Mouse (Mus musculus): ENCODE results near the gene Mlst8. TPM values are rescaled to one million over a fixed set of nuclear protein-coding genes. Genes with fewer than 3 reads are reported as not detected.

Gene Mlst8
- polyA plus RNA-seq (2014; fragmentation: Illumina TruSeq; extraction: RNeasy Lipid Tissue Mini Kit (QIAGEN cat#74804); ENCODE audit: low read depth, low replicate concordance): 11.6 TPM

DNA sequence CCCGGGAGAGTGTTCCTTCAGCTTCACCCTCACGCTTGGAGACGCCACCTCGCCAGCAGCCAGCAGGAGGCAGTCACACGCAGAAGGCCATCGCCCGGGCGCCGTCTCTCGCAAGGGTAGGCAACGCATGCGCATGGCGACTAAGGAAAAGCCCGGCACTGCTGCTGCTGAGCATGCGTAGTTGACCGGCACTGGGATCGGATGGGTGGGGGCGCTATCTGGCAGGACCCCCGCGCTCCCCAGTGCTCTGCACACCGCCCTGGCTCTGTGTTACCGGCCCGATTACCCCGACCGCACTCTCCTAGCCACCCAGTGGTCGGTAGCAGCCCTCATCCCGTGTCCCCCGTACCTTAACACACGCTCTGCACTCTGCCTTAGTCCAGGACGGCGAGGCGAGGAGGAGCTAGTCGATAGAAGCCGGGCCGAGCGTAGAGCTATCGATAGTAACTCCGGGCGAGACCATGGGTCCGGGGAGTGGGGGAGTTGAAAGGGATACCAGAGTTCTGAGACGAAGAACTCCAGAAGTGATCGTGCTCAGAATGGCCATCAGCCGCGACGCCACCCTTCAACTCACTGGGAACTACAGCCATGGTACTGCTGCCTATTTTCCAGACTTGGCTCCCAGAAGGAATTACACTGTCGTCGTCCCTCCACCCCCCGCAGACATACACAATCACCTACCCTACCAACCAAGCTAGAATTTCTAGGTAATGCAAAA lies at the start of gene Mlst8:
Gene Mlst8 (minus strand): TSS at position 416 of the 718 bp plus-strand sequence.

DNA sequence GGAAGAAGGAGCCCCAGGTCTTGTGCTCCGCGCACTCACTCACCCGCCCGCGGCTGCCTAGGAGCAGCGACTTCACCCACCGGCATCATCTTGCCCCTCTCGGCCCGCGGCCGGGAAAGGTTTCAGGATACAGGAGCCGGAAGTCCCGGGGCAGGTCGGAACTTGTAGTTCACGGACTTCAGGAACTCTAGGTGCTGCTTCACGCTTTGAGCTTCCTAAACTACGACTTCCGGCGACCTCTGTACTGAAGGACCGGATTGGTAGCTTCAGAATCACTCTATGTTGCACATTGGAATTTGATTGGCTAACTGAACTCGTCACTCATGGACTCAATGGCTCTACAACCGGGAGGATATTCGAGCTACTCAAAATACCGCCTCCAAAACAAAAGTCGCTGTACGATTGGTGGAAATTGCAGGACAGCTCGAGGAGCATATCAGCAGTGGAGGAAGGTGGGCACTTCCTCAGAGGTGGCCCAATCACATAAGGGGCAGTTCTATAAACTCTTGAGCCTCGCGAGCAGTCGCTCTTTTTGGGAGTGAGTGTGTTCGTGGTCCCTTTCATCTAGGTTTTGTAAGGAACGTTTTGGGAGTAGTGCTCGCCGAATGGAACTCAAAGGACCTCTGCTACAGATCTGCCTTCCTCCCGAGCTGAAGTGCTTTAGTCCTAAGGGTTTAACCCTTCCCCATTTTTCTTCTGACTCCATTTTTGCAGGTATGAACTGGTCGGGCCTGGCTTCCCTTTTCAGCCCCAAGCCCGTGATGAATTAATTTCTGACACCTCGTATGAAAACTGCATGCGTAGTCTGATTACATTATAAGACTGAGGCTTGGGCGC lies 49.1 kb upstream of the Mlst8 start, which contains the start of gene Traf7:
Gene Traf7 (minus strand): TSS at position 216 of the 837 bp plus-strand sequence.

DNA sequence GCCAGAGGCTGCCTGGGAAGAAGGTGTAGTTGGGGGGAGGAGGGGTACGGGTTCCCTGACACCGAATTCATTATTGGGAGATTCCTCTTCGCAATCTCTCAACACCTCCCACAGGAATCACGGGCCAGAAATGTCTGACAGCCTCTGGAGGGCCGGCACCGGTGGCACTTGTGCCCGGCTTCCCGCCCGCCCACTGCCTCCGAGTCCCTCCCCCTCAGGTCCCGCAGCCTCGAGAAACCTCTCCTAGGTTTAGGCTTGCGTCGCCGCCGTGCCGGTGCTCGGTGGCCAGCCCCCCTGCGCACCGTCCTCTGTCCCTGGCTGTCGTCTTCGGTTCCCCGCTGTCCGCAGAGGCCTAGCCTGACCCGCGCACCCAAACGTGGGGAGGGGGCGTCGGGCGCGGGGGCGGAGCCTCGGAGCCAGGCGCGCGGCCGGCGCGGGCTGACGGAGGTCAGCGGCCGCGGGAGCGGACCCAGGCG lies 9.3 kb upstream of the Mlst8 start, which contains the start of gene Caskin1:
Gene Caskin1 (plus strand): TSS at position 416 of the 476 bp plus-strand sequence.

DNA sequence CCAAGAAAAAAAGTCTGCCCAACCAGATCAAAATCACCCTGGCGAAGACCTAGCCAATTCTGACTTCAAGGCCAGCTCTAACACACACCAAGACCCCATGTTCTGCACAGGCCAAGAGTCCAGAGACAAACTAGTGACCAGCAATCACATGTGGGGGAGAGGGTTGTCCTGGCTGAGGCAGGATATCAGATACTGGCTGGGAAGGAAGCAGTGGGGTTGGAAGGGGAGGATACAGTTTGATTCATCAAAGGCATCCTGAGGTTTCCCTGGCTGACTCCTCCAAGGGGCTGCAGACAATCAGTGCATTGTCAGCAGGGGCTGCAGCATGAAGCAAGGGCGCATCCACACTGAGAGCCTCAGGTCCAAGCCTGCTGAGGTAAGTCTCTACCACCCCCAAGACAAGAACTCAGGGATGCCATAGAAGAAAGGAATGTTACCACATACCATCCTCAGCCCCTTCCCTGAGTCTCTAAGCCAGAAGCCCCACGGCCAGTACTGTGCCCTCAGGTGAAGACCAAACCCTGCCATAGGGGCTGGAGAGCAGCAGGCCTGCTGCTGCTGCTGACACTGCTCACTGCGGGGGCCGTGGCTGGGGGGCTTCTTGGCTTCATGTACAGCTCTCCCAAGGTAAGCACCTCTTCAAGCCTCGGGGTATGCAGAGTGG lies 5.1 kb downstream of the Mlst8 start, which contains the start of gene Bricd5:
Gene Bricd5 (plus strand): TSS at position 273 of the 664 bp plus-strand sequence.

DNA sequence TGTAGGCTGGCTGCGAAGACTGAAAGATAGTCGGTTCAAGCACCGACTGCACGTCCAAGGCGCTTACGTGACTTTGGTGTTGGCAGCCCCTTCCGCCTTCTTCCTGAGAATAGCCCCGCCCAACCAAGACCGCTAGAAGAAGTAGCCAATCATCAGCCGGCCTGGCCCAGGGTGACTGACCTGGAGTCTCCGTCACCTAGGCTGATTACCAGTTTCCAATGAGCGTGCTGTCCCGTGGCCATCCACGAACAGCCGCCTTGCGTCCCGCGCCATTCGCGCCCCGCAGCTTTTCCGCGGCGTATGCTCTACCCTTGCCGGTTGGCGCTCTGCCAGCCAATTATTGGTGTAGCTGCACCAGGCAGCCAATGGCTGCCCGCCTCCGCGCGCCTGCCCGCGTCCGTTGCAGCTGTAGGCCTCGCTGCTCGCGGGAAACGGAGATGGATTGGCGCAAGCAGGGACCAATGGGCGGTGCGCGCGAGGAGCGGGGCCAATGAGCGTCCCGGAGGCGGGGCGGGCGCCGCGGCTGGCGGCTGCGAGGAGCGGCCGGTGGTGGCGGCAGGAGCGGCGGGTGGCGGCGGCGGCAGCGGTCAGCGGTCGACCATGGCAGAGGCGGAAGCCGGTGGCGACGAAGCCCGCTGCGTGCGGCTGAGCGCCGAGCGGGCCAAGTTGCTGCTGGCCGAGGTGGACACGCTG lies 8.8 kb downstream of the Mlst8 start, which contains the start of the genes E4f1 and Pgp:
Gene E4f1 (minus strand): TSS at position 404 of the 693 bp plus-strand sequence.
Gene Pgp (plus strand): TSS at position 483 of the 693 bp plus-strand sequence.

DNA sequence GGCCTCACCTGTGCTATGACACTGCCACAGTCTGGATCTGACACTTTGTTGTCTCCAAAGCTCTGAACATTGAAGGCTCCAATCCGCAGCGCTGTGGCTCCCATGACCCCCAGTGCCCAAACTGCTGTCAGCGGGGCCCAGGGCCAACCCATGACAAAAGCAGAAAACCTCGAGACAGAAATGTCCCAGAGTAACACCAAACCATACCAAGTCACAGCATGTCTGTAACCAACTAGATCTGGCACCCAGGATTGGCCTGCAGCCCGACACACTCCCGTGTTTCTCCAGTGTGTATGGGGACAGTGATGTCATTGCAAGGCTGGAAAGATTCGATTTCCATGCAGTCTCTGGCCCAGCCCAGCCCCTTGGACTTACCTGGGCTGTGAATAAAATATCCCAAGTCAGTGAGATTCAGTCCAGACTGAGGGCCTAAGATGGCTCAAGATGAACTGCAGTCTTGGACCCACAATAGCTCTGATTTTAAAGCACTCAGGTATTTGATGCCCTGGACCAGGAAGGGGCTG lies 36.2 kb downstream of the Mlst8 start, which contains the start of gene Dnase1l2:
Gene Dnase1l2 (minus strand): TSS at position 474 of the 524 bp plus-strand sequence.

DNA sequence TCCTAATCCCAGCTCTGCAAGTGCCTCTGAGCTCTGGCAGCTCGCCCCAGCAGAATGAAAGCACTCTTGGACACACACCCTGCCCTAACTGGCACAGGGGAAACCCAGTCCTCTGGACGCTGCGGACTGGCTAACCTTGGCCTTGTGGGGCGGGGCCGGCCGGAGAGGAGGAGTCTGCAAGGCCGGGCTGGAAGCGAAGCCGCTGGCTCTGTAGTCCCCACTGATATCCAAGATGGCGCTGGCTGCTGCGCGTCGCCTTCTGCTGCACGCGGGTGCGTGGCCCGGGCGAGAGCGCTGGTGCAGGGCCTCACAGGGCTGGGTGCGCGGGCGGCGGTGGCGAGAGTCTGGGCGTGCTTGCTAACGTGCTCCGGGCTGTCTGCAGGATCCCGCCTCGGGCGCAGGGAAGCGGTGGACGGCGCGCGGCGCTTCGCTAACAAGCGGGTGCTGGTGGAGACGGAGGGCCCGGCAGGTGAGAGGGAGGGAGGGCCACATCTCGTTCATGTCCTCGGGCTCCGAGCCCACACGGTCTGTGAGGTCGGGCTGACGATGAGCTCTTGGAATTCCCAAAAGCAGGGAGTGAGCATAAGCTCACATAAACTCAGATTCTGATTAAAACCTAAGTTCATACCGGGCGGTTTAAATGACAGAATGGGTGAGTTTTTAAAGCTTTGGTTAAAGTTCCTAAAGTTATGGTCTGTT lies 52.3 kb downstream of the Mlst8 start, which contains the start of gene Eci1:
Gene Eci1 (plus strand): TSS at position 171 of the 699 bp plus-strand sequence.

Other genes starting within 250 kb of the Mlst8 start
- 0.45 TPM for gene Ccnf, start 227.6 kb downstream of the Mlst8 start, polyA plus RNA-seq (2014; fragmentation: Illumina TruSeq; extraction: RNeasy Lipid Tissue Mini Kit (QIAGEN cat#74804); ENCODE audit: low read depth, low replicate concordance)
- not detected for gene Abca17, start 128.0 kb downstream of the Mlst8 start, polyA plus RNA-seq (2014; fragmentation: Illumina TruSeq; extraction: RNeasy Lipid Tissue Mini Kit (QIAGEN cat#74804); ENCODE audit: low read depth, low replicate concordance)
- 11.2 TPM for gene Abca3, start 127.1 kb downstream of the Mlst8 start, polyA plus RNA-seq (2014; fragmentation: Illumina TruSeq; extraction: RNeasy Lipid Tissue Mini Kit (QIAGEN cat#74804); ENCODE audit: low read depth, low replicate concordance)
- 82.4 TPM for gene Rnps1, start 64.5 kb downstream of the Mlst8 start, polyA plus RNA-seq (2014; fragmentation: Illumina TruSeq; extraction: RNeasy Lipid Tissue Mini Kit (QIAGEN cat#74804); ENCODE audit: low read depth, low replicate concordance)
- 445 TPM for gene Eci1, start 52.4 kb downstream of the Mlst8 start, polyA plus RNA-seq (2014; fragmentation: Illumina TruSeq; extraction: RNeasy Lipid Tissue Mini Kit (QIAGEN cat#74804); ENCODE audit: low read depth, low replicate concordance)
- 3.4 TPM for gene Dnase1l2, start 36.0 kb downstream of the Mlst8 start, polyA plus RNA-seq (2014; fragmentation: Illumina TruSeq; extraction: RNeasy Lipid Tissue Mini Kit (QIAGEN cat#74804); ENCODE audit: low read depth, low replicate concordance)
- gene E4f1, start 8.8 kb downstream of the Mlst8 start, polyA plus RNA-seq (2014; fragmentation: Illumina TruSeq; extraction: RNeasy Lipid Tissue Mini Kit (QIAGEN cat#74804); ENCODE audit: low read depth, low replicate concordance): 21.5 TPM
- 36.4 TPM for gene Pgp, start 8.7 kb downstream of the Mlst8 start, polyA plus RNA-seq (2014; fragmentation: Illumina TruSeq; extraction: RNeasy Lipid Tissue Mini Kit (QIAGEN cat#74804); ENCODE audit: low read depth, low replicate concordance)
- gene Bricd5, start 5.2 kb downstream of the Mlst8 start, polyA plus RNA-seq (2014; fragmentation: Illumina TruSeq; extraction: RNeasy Lipid Tissue Mini Kit (QIAGEN cat#74804); ENCODE audit: low read depth, low replicate concordance): not detected
- gene Caskin1, start 9.5 kb upstream of the Mlst8 start, polyA plus RNA-seq (2014; fragmentation: Illumina TruSeq; extraction: RNeasy Lipid Tissue Mini Kit (QIAGEN cat#74804); ENCODE audit: low read depth, low replicate concordance): 0.47 TPM
- gene Traf7, start 48.9 kb upstream of the Mlst8 start, polyA plus RNA-seq (2014; fragmentation: Illumina TruSeq; extraction: RNeasy Lipid Tissue Mini Kit (QIAGEN cat#74804); ENCODE audit: low read depth, low replicate concordance): 63.9 TPM
- not detected for gene Rab26, start 55.1 kb upstream of the Mlst8 start, polyA plus RNA-seq (2014; fragmentation: Illumina TruSeq; extraction: RNeasy Lipid Tissue Mini Kit (QIAGEN cat#74804); ENCODE audit: low read depth, low replicate concordance)
- 35.8 TPM for gene Pkd1, start 70.8 kb upstream of the Mlst8 start, polyA plus RNA-seq (2014; fragmentation: Illumina TruSeq; extraction: RNeasy Lipid Tissue Mini Kit (QIAGEN cat#74804); ENCODE audit: low read depth, low replicate concordance)
- 99.7 TPM for gene Tsc2, start 153.6 kb upstream of the Mlst8 start, polyA plus RNA-seq (2014; fragmentation: Illumina TruSeq; extraction: RNeasy Lipid Tissue Mini Kit (QIAGEN cat#74804); ENCODE audit: low read depth, low replicate concordance)
- gene Nthl1, start 153.6 kb upstream of the Mlst8 start, polyA plus RNA-seq (2014; fragmentation: Illumina TruSeq; extraction: RNeasy Lipid Tissue Mini Kit (QIAGEN cat#74804); ENCODE audit: low read depth, low replicate concordance): 6.4 TPM
- gene Slc9a3r2, start 171.2 kb upstream of the Mlst8 start, polyA plus RNA-seq (2014; fragmentation: Illumina TruSeq; extraction: RNeasy Lipid Tissue Mini Kit (QIAGEN cat#74804); ENCODE audit: low read depth, low replicate concordance): 115 TPM
- gene Npw, start 179.4 kb upstream of the Mlst8 start, polyA plus RNA-seq (2014; fragmentation: Illumina TruSeq; extraction: RNeasy Lipid Tissue Mini Kit (QIAGEN cat#74804); ENCODE audit: low read depth, low replicate concordance): not detected
- gene Zfp598, start 190.6 kb upstream of the Mlst8 start, polyA plus RNA-seq (2014; fragmentation: Illumina TruSeq; extraction: RNeasy Lipid Tissue Mini Kit (QIAGEN cat#74804); ENCODE audit: low read depth, low replicate concordance): 18.8 TPM
- gene Syngr3, start 210.9 kb upstream of the Mlst8 start, polyA plus RNA-seq (2014; fragmentation: Illumina TruSeq; extraction: RNeasy Lipid Tissue Mini Kit (QIAGEN cat#74804); ENCODE audit: low read depth, low replicate concordance): 0.31 TPM
- gene Gfer, start 217.1 kb upstream of the Mlst8 start, polyA plus RNA-seq (2014; fragmentation: Illumina TruSeq; extraction: RNeasy Lipid Tissue Mini Kit (QIAGEN cat#74804); ENCODE audit: low read depth, low replicate concordance): 18.9 TPM
- 1.2 TPM for gene Noxo1, start 217.2 kb upstream of the Mlst8 start, polyA plus RNA-seq (2014; fragmentation: Illumina TruSeq; extraction: RNeasy Lipid Tissue Mini Kit (QIAGEN cat#74804); ENCODE audit: low read depth, low replicate concordance)
- gene Tbl3, start 228.6 kb upstream of the Mlst8 start, polyA plus RNA-seq (2014; fragmentation: Illumina TruSeq; extraction: RNeasy Lipid Tissue Mini Kit (QIAGEN cat#74804); ENCODE audit: low read depth, low replicate concordance): 18.8 TPM
- not detected for gene Rnf151, start 239.0 kb upstream of the Mlst8 start, polyA plus RNA-seq (2014; fragmentation: Illumina TruSeq; extraction: RNeasy Lipid Tissue Mini Kit (QIAGEN cat#74804); ENCODE audit: low read depth, low replicate concordance)
- gene Rps2, start 239.0 kb upstream of the Mlst8 start, polyA plus RNA-seq (2014; fragmentation: Illumina TruSeq; extraction: RNeasy Lipid Tissue Mini Kit (QIAGEN cat#74804); ENCODE audit: low read depth, low replicate concordance): 1,388 TPM
- 1,266 TPM for gene Ndufb10, start 245.4 kb upstream of the Mlst8 start, polyA plus RNA-seq (2014; fragmentation: Illumina TruSeq; extraction: RNeasy Lipid Tissue Mini Kit (QIAGEN cat#74804); ENCODE audit: low read depth, low replicate concordance)
- 333 TPM for gene Rpl3l, start 248.7 kb upstream of the Mlst8 start, polyA plus RNA-seq (2014; fragmentation: Illumina TruSeq; extraction: RNeasy Lipid Tissue Mini Kit (QIAGEN cat#74804); ENCODE audit: low read depth, low replicate concordance)

Data from heart, adult 10 weeks (tissue).